Mouse (Mus musculus) right cerebral cortex, postnatal 25 days (tissue): ENCODE results near the gene Syt17.
A peak's percentile ranks its signal among the peaks of the same experiment; 100 is the strongest.
"Not testable (repeated sequence)": the region's sequence is repeated elsewhere in the genome, so short reads cannot be mapped to it uniquely, and the experiment has no call there.

Experiments used
- DNase-seq: peaks from one replicate; pipeline ENCODE4 v3.0.0; 2022

Syt17 gene

GRCm38 (mm10) chr7:118376590-118376989 lies 71.4 kb downstream of the Syt17 start:
- no peak for DNase-seq

- DNase-seq, result no peak
These were observed 72.7 kb downstream of the Syt17 start for GRCm38 (mm10) chr7:118375341-118375740.

GRCm38 (mm10) chr7:118371361-118371760 lies 76.7 kb downstream of the Syt17 start:
- no peak for DNase-seq

DNA sequence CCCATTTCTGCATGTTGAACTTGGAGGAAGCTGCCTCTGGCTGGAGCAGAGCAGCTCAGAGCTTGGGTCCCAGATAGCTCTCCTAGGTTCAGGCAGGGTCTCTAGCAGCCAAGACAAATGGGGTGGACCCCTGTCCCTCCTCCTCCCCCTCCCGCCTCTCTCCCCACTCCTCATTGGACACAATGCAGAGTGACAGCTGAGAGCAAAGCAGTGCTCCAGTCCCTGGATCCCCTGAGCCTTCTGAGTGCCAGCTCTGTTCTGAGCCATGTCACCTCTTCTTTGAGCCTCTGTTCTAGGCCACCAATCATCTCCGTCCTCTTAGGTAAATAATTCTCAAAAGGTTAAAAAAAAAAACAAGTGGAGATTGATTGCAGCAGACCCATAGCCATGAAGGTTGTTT lies 78.3 kb downstream of the Syt17 start:
- DNase-seq, result no peak

DNA sequence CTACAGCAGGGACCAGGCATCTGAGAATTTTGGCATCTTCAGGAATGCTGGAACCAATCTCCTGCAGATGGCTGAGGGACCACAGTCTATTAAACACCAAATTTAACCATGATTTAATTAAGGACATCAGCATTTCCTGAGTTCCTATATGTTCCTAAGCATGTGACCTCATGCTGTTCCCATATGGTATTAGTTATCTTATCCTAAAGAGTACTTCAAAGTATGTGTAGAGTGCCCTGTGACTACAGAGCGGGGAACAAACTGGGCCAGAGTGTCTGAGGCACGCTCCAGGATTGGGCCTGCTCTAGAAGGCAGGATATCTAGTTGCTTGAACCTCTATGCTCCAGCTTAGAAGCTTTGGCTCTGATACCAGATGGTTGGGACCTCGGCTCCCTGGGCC lies 82.1 kb downstream of the Syt17 start:
- no peak for DNase-seq

DNA sequence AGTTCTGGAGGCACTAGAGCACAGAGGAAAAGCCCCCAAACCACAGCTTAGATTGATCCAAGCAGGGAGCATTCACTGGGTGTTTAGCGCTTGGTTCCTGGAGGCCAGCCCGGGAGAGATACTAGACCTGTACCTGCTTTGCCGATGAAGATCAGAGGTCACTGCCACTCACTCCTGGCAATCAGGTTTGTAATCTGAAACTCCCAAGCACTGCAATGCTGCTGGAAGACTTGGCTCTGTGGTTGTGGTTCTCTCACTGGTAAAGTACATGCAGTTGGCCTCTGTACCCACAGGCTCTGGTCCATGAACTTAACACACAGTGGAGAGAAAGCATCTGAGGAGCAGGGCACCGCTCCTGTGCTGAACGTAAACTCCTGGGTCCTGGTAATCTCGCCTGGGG lies 82.8 kb downstream of the Syt17 start:
- no peak for DNase-seq

GRCm38 (mm10) chr7:118364353-118365007 lies 83.5 kb downstream of the Syt17 start:
- peak; percentile 89 for DNase-seq

DNA sequence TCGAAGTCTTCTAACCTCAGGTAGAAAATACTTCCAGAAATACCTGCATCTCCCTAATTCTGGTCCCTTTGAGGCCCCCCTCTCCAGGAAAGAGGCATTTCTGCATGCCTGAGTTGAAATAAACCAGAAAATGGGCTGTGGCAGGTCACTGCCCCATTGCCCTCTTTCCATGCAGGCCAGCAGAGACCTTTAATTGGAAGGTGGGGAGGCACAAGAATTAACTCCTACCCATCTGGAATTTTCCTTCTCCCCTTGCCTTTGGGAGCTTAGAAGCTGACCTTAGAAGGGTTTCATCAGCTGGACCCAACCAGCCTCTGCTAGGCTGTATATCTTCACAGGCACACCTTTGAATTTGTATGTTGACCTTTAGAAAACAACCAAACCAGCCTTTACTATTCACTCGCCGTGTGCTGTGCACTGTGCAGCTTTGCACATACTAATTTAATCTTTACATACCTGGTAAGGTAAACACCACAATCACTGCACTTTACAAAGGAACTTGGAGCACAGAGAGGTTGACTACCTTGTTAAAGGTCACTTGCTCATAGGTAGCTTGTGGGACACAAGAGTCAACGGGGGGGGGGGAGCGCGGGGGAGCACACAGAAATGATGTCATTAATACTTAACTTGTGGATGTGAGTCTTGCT lies 84.3 kb downstream of the Syt17 start:
- DNase-seq, result no peak

- DNase-seq, result no peak
These were observed 85.1 kb downstream of the Syt17 start for GRCm38 (mm10) chr7:118362931-118363330.

- DNase-seq, result no peak
These were observed 85.8 kb downstream of the Syt17 start for GRCm38 (mm10) chr7:118362258-118362657.

DNA sequence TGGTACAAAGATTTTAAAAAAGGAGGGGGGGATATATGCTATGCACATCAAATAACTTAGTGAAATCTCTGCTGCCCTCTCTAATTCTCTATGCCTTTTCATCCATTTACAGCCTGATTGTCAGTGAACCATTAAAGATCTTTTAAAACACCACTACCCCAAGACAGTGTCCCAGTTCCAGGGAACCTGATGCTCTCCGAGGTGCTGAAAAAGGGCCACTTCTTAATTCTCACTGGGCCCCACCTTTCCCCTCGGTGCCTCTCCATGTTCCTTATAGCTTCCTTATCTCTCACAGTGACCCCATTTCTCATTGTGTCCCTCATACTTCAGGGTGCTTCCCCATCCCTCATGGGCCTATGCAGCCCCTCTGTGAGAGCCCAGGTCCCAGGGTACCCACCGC lies 89.0 kb downstream of the Syt17 start:
- no peak for DNase-seq

- DNase-seq, result not testable (repeated sequence)
These were observed 91.5 kb downstream of the Syt17 start for GRCm38 (mm10) chr7:118356410-118357005.

DNA sequence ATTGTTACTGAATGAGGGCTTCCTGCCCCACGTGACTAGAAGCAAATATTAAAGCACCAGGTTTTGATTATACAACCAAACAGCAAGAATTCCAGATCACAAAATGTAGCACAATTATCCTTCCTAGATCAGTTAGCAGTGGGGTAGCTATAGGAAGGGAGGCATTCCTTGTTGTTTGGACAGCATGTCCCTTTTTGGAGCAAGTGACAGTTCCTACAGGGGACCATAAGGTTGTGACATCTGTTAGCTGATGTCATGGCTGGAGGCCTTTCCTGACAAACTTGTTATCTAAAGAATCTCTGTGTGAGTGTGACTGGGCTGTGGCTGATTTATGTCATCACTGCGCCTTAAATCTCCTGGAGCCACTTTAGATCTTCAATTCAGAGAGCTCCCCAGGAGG lies 97.2 kb downstream of the Syt17 start:
- no peak for DNase-seq

- no peak for DNase-seq
These were observed 101.1 kb downstream of the Syt17 start for GRCm38 (mm10) chr7:118346943-118347342.

GRCm38 (mm10) chr7:118346432-118346831 lies 101.6 kb downstream of the Syt17 start:
- no peak for DNase-seq

DNA sequence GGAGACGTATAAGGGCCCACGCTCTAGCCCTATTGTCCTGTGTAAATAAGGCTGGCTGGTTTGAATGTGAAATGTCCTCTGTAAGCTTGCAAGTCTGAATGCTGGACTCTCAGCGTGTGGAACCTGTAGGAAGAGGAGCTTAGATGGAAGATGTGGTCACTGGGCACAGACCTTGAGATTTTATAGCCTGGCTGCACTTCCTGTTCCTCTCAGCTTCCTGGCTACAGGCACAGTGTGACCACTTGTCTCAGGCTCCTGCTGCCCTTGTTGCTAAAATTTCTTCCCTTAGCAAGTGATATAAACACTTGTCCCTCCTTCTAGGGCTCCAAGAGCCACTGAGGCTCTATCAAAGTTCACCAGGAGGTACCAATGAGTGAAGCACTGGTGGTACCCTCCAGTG lies 102.6 kb downstream of the Syt17 start:
- no peak for DNase-seq

GRCm38 (mm10) chr7:118344701-118345100 lies 103.3 kb downstream of the Syt17 start:
- DNase-seq, result no peak
